Mouse (Mus musculus) forebrain, embryonic 10.5 days (tissue): ENCODE results near the gene Tigit. TPM values are rescaled to one million over a fixed set of nuclear protein-coding genes. Genes with fewer than 3 reads are reported as not detected.

Experiments used
- DNase-seq: peaks from one replicate; pipeline ENCODE4 v3.0.0-alpha.2; 2017; ENCODE audit warnings: low spot score; ENCODE audit errors: extremely low spot score
- H3K27ac ChIP-seq: fragments of 300-500 bp; sonication (generic); 2 replicates; pipeline ENCODE4 v1.5.1; 2016; ENCODE audit warnings: mild to moderate bottlenecking
- H3K27me3 ChIP-seq: fragments of 300-500 bp; sonication (generic); 2 replicates; pipeline ENCODE4 v1.6.1; 2016; ENCODE audit warnings: mild to moderate bottlenecking; ENCODE audit not compliant: poor library complexity, severe bottlenecking
- H3K36me3 ChIP-seq: fragments of 300-500 bp; sonication (generic); replicated peaks from 2 replicates; pipeline ENCODE4 v1.6.1; 2016; ENCODE audit warnings: mild to moderate bottlenecking, moderate library complexity
- H3K4me1 ChIP-seq: fragments of 300-500 bp; sonication (generic); 2 replicates; pipeline ENCODE4 v1.6.1; 2016
- H3K4me3 ChIP-seq: fragments of 300-500 bp; sonication (generic); 2 replicates; pipeline ENCODE4 v1.5.1; 2016; ENCODE audit warnings: mild to moderate bottlenecking, moderate library complexity
- H3K9me3 ChIP-seq: fragments of 300-500 bp; sonication (generic); 2 replicates; pipeline ENCODE4 v1.6.1; 2016; ENCODE audit warnings: mild to moderate bottlenecking, moderate library complexity
- whole genome bisulfite sequencing: fragments of 180-500 bp; shearing (Covaris S2); methylation state at CpG from one replicate; pipeline ENCODE4 v1.1.7; 2016; 5-methylcytosine and 5-hydroxymethylcytosine counted together
- polyA plus RNA-seq: library from polyadenylated mRNA; unstranded; fragments of >200 nt; fragmentation: Nextera tagmentation; extraction: Ambion mirVana; gene quantifications from 2 replicates; pipeline ENCODE4 v1.2.1, GENCODE M21; 2016

Gene Tigit
- polyA plus RNA-seq, 1 experiment from 2014 or later = not detected

DNA sequence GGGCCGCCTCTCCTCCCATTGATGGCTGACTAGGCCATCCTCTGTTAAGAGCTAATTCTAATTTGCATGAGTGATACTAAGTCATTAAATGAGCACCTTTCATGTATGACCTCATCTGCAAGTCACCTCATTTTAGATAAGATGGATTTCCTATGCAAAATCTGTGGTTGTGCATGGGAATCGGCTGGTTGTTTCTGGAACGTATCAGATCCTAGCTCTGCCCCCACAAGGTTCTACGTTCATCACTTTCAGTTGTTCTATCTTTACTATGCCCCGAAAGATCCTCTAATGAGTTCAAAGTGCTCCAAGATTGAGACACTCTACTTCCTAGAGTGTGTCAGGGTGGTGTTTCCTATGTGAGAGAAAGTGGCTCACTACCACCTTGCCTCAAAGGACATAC, 2.4 kb downstream of the Tigit start:
- Histone ChIP-seq H3K27ac (no peak overlapping the region), H3K36me3 (no peaks in the 10 kb centered on the region), H3K4me3 (no peak overlapping the region), H3K4me1 (peaks cover 2% of the 10 kb centered on the region; the same call in 1 of the 2 replicates), H3K27me3 (no peaks in the 10 kb centered on the region), H3K9me3 (no peaks in the 10 kb centered on the region)
- 92% methylated on average over 5 of the region's 5 CpGs for WGBS
- no peak for DNase-seq

DNA sequence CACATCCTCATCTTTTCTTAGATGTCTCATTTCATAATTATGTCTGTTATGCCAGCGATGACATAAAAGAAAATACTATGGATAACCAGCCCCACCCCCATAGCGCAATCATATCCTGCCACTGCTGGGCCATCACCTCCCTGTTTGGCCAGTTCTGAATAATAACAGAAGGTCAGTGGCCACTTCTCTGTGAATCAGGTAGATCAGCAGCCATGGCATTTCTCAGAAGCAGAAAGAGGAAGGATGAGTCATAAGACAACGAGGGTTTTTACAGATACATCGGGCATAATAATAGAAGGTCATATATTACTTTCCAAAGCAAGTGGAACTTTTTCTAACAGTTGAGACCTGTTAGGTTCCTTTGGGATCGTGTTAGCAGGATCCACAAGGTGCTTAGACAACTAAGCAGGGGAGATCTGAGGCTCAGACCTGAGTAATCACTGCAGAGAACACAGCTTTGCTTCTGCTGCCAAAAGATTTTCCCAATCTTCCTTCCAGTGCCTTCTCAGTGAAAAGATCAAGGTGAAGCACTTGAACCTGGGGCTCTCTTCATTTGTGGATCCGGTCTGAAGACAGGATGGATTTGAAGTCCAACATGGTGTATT, 8.7 kb downstream of the Tigit start:
- WGBS = 88% methylated on average over 6 of the region's 6 CpGs
- no peak for DNase-seq
- H3K4me1 ChIP-seq = no peaks in the 10 kb centered on the region
- H3K36me3 ChIP-seq = no peaks in the 10 kb centered on the region
- no peaks in the 10 kb centered on the region for H3K9me3 ChIP-seq
- no peaks in the 10 kb centered on the region for H3K27me3 ChIP-seq
- no peak overlapping the region for H3K4me3 ChIP-seq
- H3K27ac ChIP-seq = no peak overlapping the region

DNA sequence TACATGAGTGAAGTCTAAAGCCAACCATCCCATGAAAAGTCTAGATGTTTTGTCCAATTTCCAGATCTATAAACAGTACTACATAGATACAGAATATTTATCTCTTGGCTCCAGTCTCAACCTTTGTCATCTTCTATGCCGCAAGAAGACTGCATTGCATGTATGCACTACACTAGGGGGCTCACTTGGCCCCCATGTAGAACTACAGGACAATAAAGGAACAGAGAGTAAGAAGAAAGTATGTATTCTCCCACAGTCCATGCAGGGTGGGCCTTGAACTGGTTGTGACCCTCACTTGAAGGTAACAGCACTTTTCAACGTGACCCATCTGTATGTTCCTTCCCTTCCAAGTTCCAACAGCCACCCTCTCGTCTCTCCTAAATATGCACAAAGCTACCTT, 9.7 kb downstream of the Tigit start:
- H3K4me1 ChIP-seq = no peaks in the 10 kb centered on the region
- H3K4me3 ChIP-seq = no peak overlapping the region
- WGBS = 92% methylated on average over 3 of the region's 3 CpGs
- no peak for DNase-seq
- H3K36me3 ChIP-seq = no peaks in the 10 kb centered on the region
- H3K27ac ChIP-seq = no peak overlapping the region
- no peaks in the 10 kb centered on the region for H3K9me3 ChIP-seq
- no peaks in the 10 kb centered on the region for H3K27me3 ChIP-seq

GRCm38 (mm10) chr16:43653288-43653687, 10.7 kb downstream of the Tigit start:
- Histone ChIP-seq H3K4me3 (no peak overlapping the region), H3K36me3 (no peaks in the 10 kb centered on the region), H3K9me3 (no peaks in the 10 kb centered on the region), H3K27ac (no peak overlapping the region), H3K4me1 (no peaks in the 10 kb centered on the region), H3K27me3 (no peaks in the 10 kb centered on the region)
- no peak for DNase-seq
- WGBS = 80% methylated on average over 2 of the region's 2 CpGs

- Histone ChIP-seq H3K9me3 (no peaks in the 10 kb centered on the region), H3K27me3 (no peaks in the 10 kb centered on the region), H3K27ac (no peak overlapping the region), H3K4me3 (no peak overlapping the region), H3K4me1 (no peaks in the 10 kb centered on the region), H3K36me3 (no peaks in the 10 kb centered on the region)
- DNase-seq = no peak
- WGBS = 93% methylated on average over 3 of the region's 3 CpGs
Observed at GRCm38 (mm10) chr16:43650355-43651080, 13.4 kb downstream of the Tigit start.

GRCm38 (mm10) chr16:43647641-43648040, 16.3 kb downstream of the Tigit start:
- Histone ChIP-seq H3K36me3 (no peaks in the 10 kb centered on the region), H3K27ac (no peak overlapping the region), H3K4me3 (no peak overlapping the region), H3K27me3 (no peaks in the 10 kb centered on the region), H3K9me3 (no peaks in the 10 kb centered on the region), H3K4me1 (no peaks in the 10 kb centered on the region)
- 84% methylated on average over 1 of the region's 1 CpGs for WGBS
- no peak for DNase-seq

- H3K4me3 ChIP-seq = no peak overlapping the region
- H3K9me3 ChIP-seq = no peaks in the 10 kb centered on the region
- WGBS = 95% methylated on average over 3 of the region's 3 CpGs
- no peak overlapping the region for H3K27ac ChIP-seq
- no peak for DNase-seq
- H3K4me1 ChIP-seq = no peaks in the 10 kb centered on the region
- H3K27me3 ChIP-seq = no peaks in the 10 kb centered on the region
- no peaks in the 10 kb centered on the region for H3K36me3 ChIP-seq
Observed at GRCm38 (mm10) chr16:43646943-43647342, 17.0 kb downstream of the Tigit start.

DNA sequence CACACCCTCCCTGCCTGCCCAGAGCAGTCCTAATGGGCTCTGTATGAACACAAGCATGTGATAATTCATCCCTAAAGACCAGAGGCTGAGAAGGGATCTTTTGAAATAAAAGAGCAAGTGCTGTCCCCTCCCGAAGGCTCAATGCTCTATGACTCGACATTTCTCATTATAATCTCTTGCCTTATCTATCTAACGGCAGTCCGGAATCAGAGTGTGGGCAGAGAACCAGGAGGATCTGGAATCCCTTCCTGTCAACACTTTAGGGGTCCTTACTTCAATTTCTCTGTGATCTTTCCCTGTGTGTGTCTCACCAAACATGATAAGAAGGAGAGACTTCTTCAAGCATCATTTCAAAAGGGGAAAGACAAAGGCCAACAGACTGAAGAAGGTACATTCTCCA, 18.1 kb downstream of the Tigit start:
- no peak for DNase-seq
- no peak overlapping the region for H3K4me3 ChIP-seq
- H3K4me1 ChIP-seq = no peaks in the 10 kb centered on the region
- 94% methylated on average over 4 of the region's 4 CpGs for WGBS
- no peaks in the 10 kb centered on the region for H3K36me3 ChIP-seq
- H3K9me3 ChIP-seq = no peaks in the 10 kb centered on the region
- no peaks in the 10 kb centered on the region for H3K27me3 ChIP-seq
- H3K27ac ChIP-seq = no peak overlapping the region

DNA sequence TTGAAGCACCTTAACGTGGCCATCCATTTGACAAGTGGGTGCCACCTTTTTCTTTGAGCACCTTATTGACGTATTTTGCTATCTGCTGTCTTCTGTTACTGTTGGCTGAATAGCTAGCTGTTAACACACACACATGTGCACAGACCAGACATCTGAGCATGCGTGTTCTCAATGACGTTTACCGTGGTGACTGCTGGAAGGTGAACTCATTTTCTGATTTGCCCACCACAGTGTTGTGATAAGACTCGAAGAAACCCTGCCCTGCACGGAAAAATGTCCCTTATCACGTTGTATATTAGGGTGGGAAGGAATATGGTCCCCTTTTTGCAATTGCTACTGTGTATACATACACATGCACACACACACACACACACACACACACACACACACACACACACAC, 22.7 kb downstream of the Tigit start:
- H3K4me3 ChIP-seq = no peak overlapping the region
- no peaks in the 10 kb centered on the region for H3K27me3 ChIP-seq
- no peak for DNase-seq
- 91% methylated on average over 8 of the region's 8 CpGs for WGBS
- H3K36me3 ChIP-seq = no peaks in the 10 kb centered on the region
- H3K9me3 ChIP-seq = no peaks in the 10 kb centered on the region
- 0 out of 2 replicates have a peak, but pooled peaks cover 3% of the 10 kb centered on the region for H3K4me1 ChIP-seq
- no peak overlapping the region for H3K27ac ChIP-seq

DNA sequence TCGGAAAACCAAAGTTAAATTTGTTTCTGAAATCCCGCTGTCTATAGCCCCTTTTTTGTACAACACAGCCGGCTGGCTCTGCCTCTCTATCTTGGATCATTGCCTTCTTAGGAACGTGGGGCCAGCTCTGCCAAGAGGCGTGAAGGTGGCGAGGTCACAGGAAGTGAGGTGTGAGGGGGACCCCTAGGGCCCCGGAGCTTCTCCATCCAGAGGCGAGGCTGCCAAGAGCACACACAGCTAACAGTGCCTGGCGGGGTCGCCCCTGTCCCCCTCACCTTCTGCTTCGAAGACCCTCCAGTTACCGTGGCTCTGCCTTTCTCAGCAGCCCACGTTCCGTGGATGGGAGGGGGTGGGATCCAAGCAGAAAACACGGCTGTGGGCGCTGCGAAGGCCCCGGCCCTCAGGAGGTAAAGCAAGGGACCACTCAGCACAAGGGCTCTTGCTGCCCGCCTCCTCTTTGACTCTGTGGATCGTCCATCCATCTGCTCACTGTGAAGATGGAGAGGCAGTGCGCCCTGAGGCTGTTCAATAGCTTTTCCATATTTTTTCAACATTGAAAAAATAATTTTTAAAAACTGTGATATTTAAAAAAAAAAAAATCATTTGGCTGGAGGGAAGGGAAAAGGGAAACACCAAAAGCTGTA, 25.4 kb downstream of the Tigit start:
- Histone ChIP-seq H3K9me3 (no peaks in the 10 kb centered on the region), H3K4me1 (0 out of 2 replicates have a peak, but pooled peaks cover 3% of the 10 kb centered on the region), H3K4me3 (no peak overlapping the region), H3K27ac (no peak overlapping the region), H3K27me3 (no peaks in the 10 kb centered on the region), H3K36me3 (no peaks in the 10 kb centered on the region)
- WGBS = 84% methylated on average over 21 of the region's 21 CpGs
- no peak for DNase-seq

DNA sequence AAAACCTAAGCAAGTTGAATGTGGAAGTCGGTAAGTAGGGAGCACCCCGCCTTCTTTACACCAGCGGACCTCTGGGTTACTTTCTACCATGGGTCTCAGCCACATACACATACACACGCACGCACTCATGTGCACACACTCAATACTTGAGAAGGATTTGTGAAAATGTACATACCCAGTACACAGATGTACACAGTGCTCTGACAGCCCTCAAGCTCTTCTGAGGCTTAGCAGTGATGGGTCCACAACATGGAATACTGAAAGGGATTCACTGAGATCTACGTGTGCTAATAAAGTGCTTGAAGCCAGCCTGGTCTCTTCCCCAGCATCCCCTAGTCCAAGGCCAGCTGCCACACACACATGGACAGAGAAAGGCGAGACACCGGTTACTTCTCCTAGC, 26.7 kb downstream of the Tigit start:
- H3K36me3 ChIP-seq = no peaks in the 10 kb centered on the region
- no peak overlapping the region for H3K27ac ChIP-seq
- H3K4me3 ChIP-seq = no peak overlapping the region
- no peaks in the 10 kb centered on the region for H3K9me3 ChIP-seq
- 95% methylated on average over 8 of the region's 8 CpGs for WGBS
- no peaks in the 10 kb centered on the region for H3K27me3 ChIP-seq
- DNase-seq = no peak
- 0 out of 2 replicates have a peak, but pooled peaks cover 3% of the 10 kb centered on the region for H3K4me1 ChIP-seq

DNA sequence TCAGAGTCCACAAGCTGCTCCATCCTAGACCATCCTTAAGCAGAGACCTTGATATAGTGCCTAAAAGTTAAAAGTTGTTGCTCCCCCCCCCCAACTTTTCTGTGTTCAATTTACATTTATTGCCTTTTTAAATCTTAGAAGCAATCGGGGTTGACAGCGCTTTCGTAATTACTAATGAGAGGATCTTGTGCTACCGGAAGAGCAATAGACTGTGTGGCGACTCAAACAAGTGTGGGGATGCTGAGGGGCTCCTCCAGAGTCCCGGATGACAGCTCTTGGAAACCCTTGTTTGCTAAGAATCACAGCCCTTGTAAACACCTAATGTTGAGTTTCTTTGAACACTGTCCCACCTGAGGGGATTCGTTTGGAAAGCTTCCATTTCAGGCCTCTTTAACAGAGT, 29.9 kb downstream of the Tigit start:
- whole genome bisulfite sequencing = 92% methylated on average over 7 of the region's 7 CpGs
- Histone ChIP-seq H3K27ac (no peak overlapping the region), H3K36me3 (no peaks in the 10 kb centered on the region), H3K27me3 (no peaks in the 10 kb centered on the region), H3K4me1 (0 out of 2 replicates have a peak, but pooled peaks cover 3% of the 10 kb centered on the region), H3K9me3 (no peaks in the 10 kb centered on the region), H3K4me3 (no peak overlapping the region)
- no peak for DNase-seq

GRCm38 (mm10) chr16:43631758-43632157, 32.2 kb downstream of the Tigit start:
- 86% methylated on average over 2 of the region's 2 CpGs for WGBS
- Histone ChIP-seq H3K27me3 (no peaks in the 10 kb centered on the region), H3K4me3 (no peak overlapping the region), H3K4me1 (no peaks in the 10 kb centered on the region), H3K27ac (no peak overlapping the region), H3K36me3 (no peaks in the 10 kb centered on the region), H3K9me3 (no peaks in the 10 kb centered on the region)
- no peak for DNase-seq
